Mouse (Mus musculus) neural tube, embryonic 14.5 days (tissue): ENCODE results near the gene Dnase2a. TPM values are rescaled to one million over a fixed set of nuclear protein-coding genes. Genes with fewer than 3 reads are reported as not detected.

Experiments used
- ATAC-seq: fragments of 200-750 bp; cut with Nextera tagmentation; 2 replicates; pipeline ENCODE4 v1.8.0; 2017; ENCODE audit warnings: low read depth, mild to moderate bottlenecking, moderate TSS enrichment, moderate library complexity
- H3K27ac ChIP-seq: fragments of 300-500 bp; sonication (generic); 2 replicates; pipeline ENCODE4 v1.5.1; 2014; ENCODE audit warnings: low read depth, mild to moderate bottlenecking, control low read depth, low read length, moderate library complexity, mixed read lengths
- H3K27me3 ChIP-seq: fragments of 300-500 bp; sonication (generic); 2 replicates; pipeline ENCODE4 v1.6.1; 2014; ENCODE audit warnings: low read length; ENCODE audit not compliant: control insufficient read depth, insufficient read depth
- H3K36me3 ChIP-seq: fragments of 300-500 bp; sonication (generic); 2 replicates; pipeline ENCODE4 v1.6.1; 2014; ENCODE audit warnings: low read length, mixed read lengths; ENCODE audit not compliant: control insufficient read depth, insufficient read depth
- H3K4me1 ChIP-seq: fragments of 300-500 bp; sonication (generic); 2 replicates; pipeline ENCODE4 v1.6.1; 2014; ENCODE audit warnings: low read length; ENCODE audit not compliant: control insufficient read depth, insufficient read depth
- H3K4me2 ChIP-seq: fragments of 300-500 bp; sonication (generic); 2 replicates; pipeline ENCODE4 v1.6.1; 2014; ENCODE audit warnings: mild to moderate bottlenecking, low read depth, low read length, control low read depth
- H3K4me3 ChIP-seq: fragments of 300-500 bp; sonication (generic); 2 replicates; pipeline ENCODE4 v1.5.1; 2014; ENCODE audit warnings: low read depth, low read length, control low read depth, mixed read lengths
- H3K9ac ChIP-seq: fragments of 300-500 bp; sonication (generic); replicated peaks from 2 replicates; pipeline ENCODE4 v1.6.1; 2014; ENCODE audit warnings: low read depth, mild to moderate bottlenecking, control low read depth, low read length, mixed read lengths
- H3K9me3 ChIP-seq: fragments of 300-500 bp; sonication (generic); 2 replicates; pipeline ENCODE4 v1.6.1; 2016; ENCODE audit warnings: low read length; ENCODE audit not compliant: control insufficient read depth
- WGBS: fragments of 180-500 bp; shearing (Covaris S2); extraction: QIAGEN DNeasy Blood & Tissue Kit; methylation state at CpG from one replicate; pipeline ENCODE4 v1.1.7; 2014; 5-methylcytosine and 5-hydroxymethylcytosine counted together
- polyA plus RNA-seq: library from polyadenylated mRNA; unstranded; fragments of >200 nt; fragmentation: Nextera tagmentation; extraction: Ambion mirVana; gene quantifications from 2 replicates; pipeline ENCODE4 v1.2.1, GENCODE M21; 2014

Gene Dnase2a
- polyA plus RNA-seq, 1 experiment from 2014 or later: 5.3 TPM

- no peak overlapping the region for H3K9ac ChIP-seq
- peaks cover 56% of the 10 kb centered on the region for H3K36me3 ChIP-seq
- WGBS: 22% methylated on average over 27 of the region's 27 CpGs
- no peak overlapping the region for H3K27ac ChIP-seq
- no peak overlapping the region for H3K4me3 ChIP-seq
- no peaks in the 10 kb centered on the region for H3K9me3 ChIP-seq
- peaks cover 28% of the 10 kb centered on the region for H3K27me3 ChIP-seq
- no peak overlapping the region for H3K4me2 ChIP-seq
- no peak for ATAC-seq
- no peaks in the 10 kb centered on the region for H3K4me1 ChIP-seq
Measured at GRCm38 (mm10) chr8:84912391-84912790, 4.0 kb downstream of the Dnase2a start.

GRCm38 (mm10) chr8:84912895-84913501, 4.6 kb downstream of the Dnase2a start:
- H3K4me3 ChIP-seq: peak overlapping the region; percentile 10; the same call in 1 of the 2 replicates
- ATAC-seq: no peak
- no peaks in the 10 kb centered on the region for H3K9me3 ChIP-seq
- peak overlapping the region; percentile 40 for H3K4me2 ChIP-seq
- H3K9ac ChIP-seq: no peak overlapping the region
- WGBS: 4% methylated on average over 55 of the region's 55 CpGs
- peaks cover 28% of the 10 kb centered on the region for H3K27me3 ChIP-seq
- H3K36me3 ChIP-seq: peaks cover 62% of the 10 kb centered on the region
- H3K27ac ChIP-seq: no peak overlapping the region
- H3K4me1 ChIP-seq: no peaks in the 10 kb centered on the region

GRCm38 (mm10) chr8:84913502-84913900, 5.1 kb downstream of the Dnase2a start:
- Histone ChIP-seq H3K9ac (no peak overlapping the region), H3K4me3 (no peak overlapping the region)
- 20% methylated on average over 9 of the region's 9 CpGs for WGBS

GRCm38 (mm10) chr8:84913960-84914359, 5.6 kb downstream of the Dnase2a start:
- Histone ChIP-seq H3K27ac (no peak overlapping the region), H3K9ac (no peak overlapping the region), H3K36me3 (peaks cover 70% of the 10 kb centered on the region), H3K9me3 (no peaks in the 10 kb centered on the region), H3K4me3 (no peak overlapping the region), H3K27me3 (peaks cover 28% of the 10 kb centered on the region), H3K4me1 (no peaks in the 10 kb centered on the region), H3K4me2 (no peak overlapping the region)
- WGBS: 35% methylated on average over 4 of the region's 4 CpGs
- ATAC-seq: no peak

More at GRCm38 (mm10) chr8:84913502-84913900, 5.1 kb downstream of the Dnase2a start:
- Histone ChIP-seq H3K4me1 (no peaks in the 10 kb centered on the region), H3K9me3 (no peaks in the 10 kb centered on the region), H3K27me3 (peaks cover 28% of the 10 kb centered on the region), H3K4me2 (peak overlapping the region; percentile 40), H3K36me3 (peaks cover 67% of the 10 kb centered on the region), H3K27ac (no peak overlapping the region)
- no peak for ATAC-seq

GRCm38 (mm10) chr8:84915269-84915668, 6.9 kb downstream of the Dnase2a start:
- peaks cover 28% of the 10 kb centered on the region for H3K27me3 ChIP-seq
- no peak overlapping the region for H3K27ac ChIP-seq
- no peak for ATAC-seq
- H3K4me1 ChIP-seq: no peaks in the 10 kb centered on the region
- no peaks in the 10 kb centered on the region for H3K9me3 ChIP-seq
- no peak overlapping the region for H3K4me2 ChIP-seq
- WGBS: 79% methylated on average over 8 of the region's 8 CpGs
- no peak overlapping the region for H3K9ac ChIP-seq
- no peak overlapping the region for H3K4me3 ChIP-seq
- peaks cover 81% of the 10 kb centered on the region for H3K36me3 ChIP-seq

GRCm38 (mm10) chr8:84917781-84918180, 9.4 kb downstream of the Dnase2a start:
- no peak overlapping the region for H3K4me2 ChIP-seq
- 32% methylated on average over 20 of the region's 20 CpGs for WGBS
- peaks cover 82% of the 10 kb centered on the region for H3K36me3 ChIP-seq
- no peak overlapping the region for H3K9ac ChIP-seq
- H3K4me3 ChIP-seq: no peak overlapping the region
- H3K27me3 ChIP-seq: peaks cover 18% of the 10 kb centered on the region
- no peaks in the 10 kb centered on the region for H3K9me3 ChIP-seq
- ATAC-seq: no peak
- no peaks in the 10 kb centered on the region for H3K4me1 ChIP-seq
- no peak overlapping the region for H3K27ac ChIP-seq

- no peak for ATAC-seq
- peaks cover 17% of the 10 kb centered on the region for H3K27me3 ChIP-seq
- WGBS: 89% methylated on average over 15 of the region's 15 CpGs
Measured at GRCm38 (mm10) chr8:84918646-84919045, 10.3 kb downstream of the Dnase2a start.

GRCm38 (mm10) chr8:84921596-84921995, 13.2 kb downstream of the Dnase2a start:
- peaks cover 81% of the 10 kb centered on the region for H3K36me3 ChIP-seq
- no peaks in the 10 kb centered on the region for H3K27me3 ChIP-seq
- no peak overlapping the region for H3K4me2 ChIP-seq
- H3K4me3 ChIP-seq: no peak overlapping the region
- no peaks in the 10 kb centered on the region for H3K4me1 ChIP-seq
- WGBS: 91% methylated on average over 2 of the region's 2 CpGs
- no peak overlapping the region for H3K9ac ChIP-seq
- H3K27ac ChIP-seq: no peak overlapping the region
- no peaks in the 10 kb centered on the region for H3K9me3 ChIP-seq
- ATAC-seq: no peak

More at GRCm38 (mm10) chr8:84918646-84919045, 10.3 kb downstream of the Dnase2a start:
- Histone ChIP-seq H3K4me3 (no peak overlapping the region), H3K9me3 (no peaks in the 10 kb centered on the region), H3K4me1 (no peaks in the 10 kb centered on the region), H3K4me2 (no peak overlapping the region), H3K27ac (no peak overlapping the region), H3K9ac (no peak overlapping the region), H3K36me3 (peaks cover 81% of the 10 kb centered on the region)

GRCm38 (mm10) chr8:84925557-84925956, 17.2 kb downstream of the Dnase2a start:
- Histone ChIP-seq H3K4me1 (0 out of 2 replicates have a peak, but pooled peaks cover 2% of the 10 kb centered on the region), H3K9me3 (no peaks in the 10 kb centered on the region), H3K4me3 (no peak overlapping the region), H3K4me2 (no peak overlapping the region), H3K27ac (no peak overlapping the region), H3K9ac (no peak overlapping the region), H3K36me3 (peaks cover 58% of the 10 kb centered on the region), H3K27me3 (no peaks in the 10 kb centered on the region)
- no peak for ATAC-seq
- 77% methylated on average over 7 of the region's 7 CpGs for WGBS
